Mouse (Mus musculus) ES-E14 (cell line): ENCODE measurements at regions not wholly inside any gene's neighbourhood (a gene's known extent, or its start where the extent isn't known, plus 50 kb on each side); places are given as distances from the start of the nearest gene placed in this dataset.

Experiments used
- DNase-seq: peaks from one replicate; pipeline ENCODE4 v3.0.0-alpha.2; 2013; ENCODE audit warnings: low read depth, low spot score
- H3K27ac ChIP-seq: 2 replicates; pipeline ENCODE4 v1.5.1; 2012; ENCODE audit warnings: low read depth, mild to moderate bottlenecking, low read length, moderate library complexity, mixed read lengths; ENCODE audit not compliant: poor library complexity, insufficient read depth, severe bottlenecking
- H3K36me3 ChIP-seq: 2 replicates; pipeline ENCODE4 v1.6.1; 2012; ENCODE audit warnings: mild to moderate bottlenecking, low read length, moderate library complexity, mixed read lengths; ENCODE audit not compliant: control insufficient read depth, poor library complexity, insufficient read depth, severe bottlenecking
- H3K4me1 ChIP-seq, 2 experiments: fragments of 150-350 bp in 1 of 2; sonication (generic) in 1 of 2; 2 replicates each; pipeline ENCODE4 v1.6.1; 2012; ENCODE audit warnings: low read length in 2 of 2, mild to moderate bottlenecking in 1 of 2, mixed read lengths in 1 of 2; ENCODE audit not compliant: control insufficient read depth in 2 of 2, insufficient read depth in 2 of 2, poor library complexity in 1 of 2
- H3K4me3 ChIP-seq, 2 experiments: fragments of 150-350 bp in 1 of 2; sonication (generic) in 1 of 2; 2 replicates each; pipeline ENCODE4 v1.5.1; 2012; ENCODE audit warnings: low read length in 2 of 2, low read depth in 1 of 2, mild to moderate bottlenecking in 1 of 2, mixed read lengths in 1 of 2; ENCODE audit not compliant: insufficient read depth in 1 of 2, poor library complexity in 1 of 2, severe bottlenecking in 1 of 2
- H3K9ac ChIP-seq: 2 replicates; pipeline ENCODE4 v1.6.1; 2012; ENCODE audit warnings: low read depth, mild to moderate bottlenecking, low read length, mixed read lengths; ENCODE audit not compliant: poor library complexity, insufficient read depth, severe bottlenecking
- H3K9me3 ChIP-seq: fragments of 150-350 bp; sonication (generic); 2 replicates; pipeline ENCODE4 v1.6.1; 2012; ENCODE audit warnings: low read depth, mild to moderate bottlenecking, low read length; ENCODE audit not compliant: control insufficient read depth, insufficient read depth
- CHD2 ChIP-seq: IDR thresholded peaks from 2 replicates; pipeline ENCODE4 v1.6.1; 2014; ENCODE audit warnings: mild to moderate bottlenecking, low read depth, low read length, inconsistent platforms
- HCFC1 ChIP-seq: IDR thresholded peaks from 2 replicates; pipeline ENCODE4 v1.6.1; 2012; ENCODE audit warnings: low read length, inconsistent platforms, borderline replicate concordance; ENCODE audit not compliant: insufficient read depth
- MAFK ChIP-seq: IDR thresholded peaks from 2 replicates; pipeline ENCODE4 v1.6.1; 2014; ENCODE audit warnings: mild to moderate bottlenecking, low read depth, low read length, inconsistent platforms; ENCODE audit not compliant: insufficient read depth
- ZC3H11A ChIP-seq: IDR thresholded peaks from 2 replicates; pipeline ENCODE4 v1.6.1; 2012; ENCODE audit warnings: low read depth, mild to moderate bottlenecking, inconsistent platforms, low read length, borderline replicate concordance
- ZNF384 ChIP-seq: IDR thresholded peaks from 2 replicates; pipeline ENCODE4 v1.6.1; 2012; ENCODE audit warnings: low read depth, low read length, inconsistent platforms
- in situ Hi-C, 2 experiments: fragments of 600-800 bp; cut with MboI; formaldehyde crosslinking; loops; one replicate each; pipeline ENCODE4 v1.15.1; 2025; ENCODE audit warnings: low sequenced_read_pairs in 2 of 2, inconsistent platforms in 1 of 2; ENCODE audit not compliant: unreplicated experiment in 2 of 2

DNA sequence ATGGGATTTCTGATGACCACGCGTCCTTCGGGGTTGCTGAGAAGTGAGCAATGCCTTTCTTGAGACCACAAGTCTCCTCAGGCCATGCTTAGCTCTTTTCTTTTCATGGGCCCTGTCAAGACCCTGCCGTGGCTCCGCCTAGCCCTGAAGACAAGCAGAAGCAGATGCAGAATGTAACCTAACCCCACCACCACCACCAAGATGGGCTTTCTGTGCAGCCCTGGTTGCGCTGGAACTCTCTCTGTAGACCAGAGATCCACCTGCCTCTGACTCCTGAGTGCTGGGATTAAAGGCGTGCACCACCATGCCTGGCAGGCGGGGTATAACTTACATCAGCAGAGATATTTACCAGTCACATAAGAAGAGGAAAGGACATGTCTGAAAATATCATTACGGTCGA lies 199.4 kb upstream of the Mphosph6 start:
- in situ Hi-C loops = no loop called here
- Histone ChIP-seq H3K27ac (no peak overlapping the region), H3K4me1 (no peaks in the 10 kb centered on the region), H3K4me3 (no peak overlapping the region), H3K9me3 (no peaks in the 10 kb centered on the region), H3K9ac (no peak overlapping the region), H3K36me3 (no peaks in the 10 kb centered on the region)
- DNase-seq = no peak
- no peak for TF ChIP-seq ZNF384
- no peak for TF ChIP-seq HCFC1
- no peak for TF ChIP-seq MAFK
- TF ChIP-seq CHD2 = no peak
- no peak for TF ChIP-seq ZC3H11A

DNA sequence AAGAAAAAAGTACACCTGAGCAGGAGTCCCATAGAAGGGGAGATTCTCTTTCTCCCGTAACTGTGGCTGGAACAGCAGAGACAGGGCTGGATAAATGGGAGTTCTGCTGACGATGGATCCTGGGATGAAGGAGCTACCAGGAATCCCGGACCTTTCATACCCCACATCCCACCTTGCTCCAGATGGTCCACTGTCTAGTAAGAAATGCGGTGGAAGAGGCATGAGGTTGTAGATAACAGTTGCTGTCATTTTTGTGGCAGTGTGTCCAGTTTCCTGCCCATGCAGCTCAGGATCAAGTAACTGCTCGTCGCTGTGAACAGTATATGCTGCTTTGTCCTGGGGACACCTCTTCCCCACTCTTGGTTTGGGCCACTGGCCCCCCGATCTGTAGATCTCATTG lies 190.1 kb upstream of the Mphosph6 start:
- H3K27ac ChIP-seq = no peak overlapping the region
- TF ChIP-seq MAFK = no peak
- TF ChIP-seq CHD2 = no peak
- TF ChIP-seq HCFC1 = no peak
- TF ChIP-seq ZC3H11A = no peak
- TF ChIP-seq ZNF384 = no peak
- in situ Hi-C loops = no loop called here
- DNase-seq = no peak
- H3K9ac ChIP-seq = no peak overlapping the region
- H3K36me3 ChIP-seq = no peaks in the 10 kb centered on the region
- H3K9me3 ChIP-seq = no peaks in the 10 kb centered on the region
- no peak overlapping the region for H3K4me3 ChIP-seq
- no peaks in the 10 kb centered on the region for H3K4me1 ChIP-seq

DNA sequence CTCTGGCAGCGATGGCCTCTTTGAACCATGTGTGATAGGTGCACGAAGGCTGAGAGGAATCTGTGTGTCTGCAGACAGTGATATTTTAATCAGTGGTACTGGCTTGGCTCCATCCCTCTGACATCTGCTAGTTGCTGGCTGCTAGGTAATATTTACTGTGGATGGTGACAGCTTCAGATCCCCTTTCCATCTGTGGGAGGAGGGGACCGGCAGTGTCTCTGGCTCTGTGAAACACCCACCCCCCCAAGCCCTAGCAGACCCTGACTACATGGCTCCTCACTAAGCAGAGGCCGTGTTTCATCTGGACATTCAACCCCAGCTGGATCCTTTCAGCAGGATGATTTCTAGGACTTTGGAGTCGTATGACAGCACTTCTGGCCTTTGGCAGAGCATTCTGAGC lies 187.0 kb upstream of the Mphosph6 start:
- no peak overlapping the region for H3K27ac ChIP-seq
- no peaks in the 10 kb centered on the region for H3K9me3 ChIP-seq
- in situ Hi-C loops = no loop called here
- TF ChIP-seq ZNF384 (no peak), CHD2 (no peak), HCFC1 (no peak), ZC3H11A (no peak), MAFK (no peak)
- no peak overlapping the region for H3K4me3 ChIP-seq
- no peaks in the 10 kb centered on the region for H3K4me1 ChIP-seq
- no peaks in the 10 kb centered on the region for H3K36me3 ChIP-seq
- DNase-seq = no peak
- H3K9ac ChIP-seq = no peak overlapping the region

DNA sequence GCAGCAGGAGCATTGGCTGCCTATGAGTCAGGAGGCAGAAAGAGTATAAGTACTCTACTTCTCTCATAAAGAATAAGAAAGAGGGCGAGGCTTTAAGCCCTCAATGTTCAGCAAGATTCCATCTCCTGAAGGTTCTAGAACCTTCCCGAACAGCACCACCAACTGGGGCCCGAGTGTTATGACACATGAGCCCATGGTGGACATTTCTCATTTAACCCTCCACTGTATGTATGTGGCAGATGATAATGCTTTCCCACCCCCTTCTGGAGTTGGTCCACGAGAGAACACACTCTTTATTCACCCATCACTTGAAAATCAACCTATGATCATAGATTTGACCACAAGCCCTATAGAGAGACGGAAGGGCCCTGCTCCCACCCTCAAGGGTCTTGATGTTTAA lies 166.6 kb upstream of the Mphosph6 start:
- Histone ChIP-seq H3K27ac (no peak overlapping the region), H3K9ac (no peak overlapping the region), H3K36me3 (no peaks in the 10 kb centered on the region), H3K4me1 (no peaks in the 10 kb centered on the region), H3K9me3 (no peaks in the 10 kb centered on the region), H3K4me3 (no peak overlapping the region)
- TF ChIP-seq HCFC1 = no peak
- no peak for TF ChIP-seq MAFK
- TF ChIP-seq ZNF384 = no peak
- TF ChIP-seq CHD2 = no peak
- TF ChIP-seq ZC3H11A = no peak
- in situ Hi-C loops = no loop called here
- no peak for DNase-seq

DNA sequence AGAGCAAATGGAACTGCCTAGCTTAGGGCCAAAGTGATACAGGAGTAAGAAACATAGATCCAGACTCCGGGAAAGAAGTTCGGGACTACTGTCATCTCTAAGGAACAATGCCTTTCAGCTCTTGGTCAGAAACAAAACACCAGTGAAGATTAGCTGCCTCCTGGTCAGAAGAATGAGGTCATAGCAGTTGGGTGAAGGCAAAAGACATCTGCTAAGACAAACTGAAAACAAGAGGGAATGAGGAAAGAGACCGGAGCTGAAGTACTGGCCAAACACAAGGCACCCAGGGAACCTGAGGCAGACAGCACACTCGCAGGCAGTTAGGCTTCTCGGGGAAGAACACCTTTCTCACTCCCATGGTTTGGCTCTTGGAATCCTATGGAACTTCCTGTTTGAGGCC lies 164.8 kb upstream of the Mphosph6 start:
- H3K4me1 ChIP-seq = no peaks in the 10 kb centered on the region
- in situ Hi-C loops = no loop called here
- no peak overlapping the region for H3K4me3 ChIP-seq
- no peak for DNase-seq
- TF ChIP-seq ZNF384 (no peak), ZC3H11A (no peak), MAFK (no peak), CHD2 (no peak), HCFC1 (no peak)
- no peak overlapping the region for H3K9ac ChIP-seq
- no peaks in the 10 kb centered on the region for H3K36me3 ChIP-seq
- no peak overlapping the region for H3K27ac ChIP-seq
- no peaks in the 10 kb centered on the region for H3K9me3 ChIP-seq
